Mouse (Mus musculus): ENCODE measurements around the gene Cacna2d2.
"Not testable (repeated sequence)": the region's sequence is repeated elsewhere in the genome, so short reads cannot be mapped to it uniquely, and the experiment has no call there.

DNA sequence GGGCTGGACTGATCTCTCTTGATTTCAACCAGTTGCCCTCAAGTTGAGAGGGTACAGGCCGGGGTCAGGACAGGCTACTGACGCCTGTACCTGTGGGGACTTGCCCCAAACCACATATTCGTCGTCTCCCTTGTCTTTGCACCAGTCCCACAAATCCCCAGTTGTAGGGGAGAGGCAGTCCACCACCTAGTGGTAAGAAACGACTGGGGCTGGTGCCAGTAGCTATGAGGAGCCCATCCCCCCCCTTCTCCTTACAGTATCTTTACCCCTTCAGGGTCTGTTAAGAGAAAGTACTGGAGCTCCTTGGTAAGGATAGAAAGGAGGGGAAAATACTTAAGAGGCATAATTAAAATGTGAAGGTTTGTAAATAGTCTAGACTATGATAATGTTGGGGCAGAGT lies 166.1 kb downstream of the Cacna2d2 start:
- not testable (repeated sequence) for TF ChIP-seq POLR2A (IDR thresholded peaks at IDR 0.05; ENCODE audit: extremely low read depth, insufficient read depth, low read length); CTCF (IDR thresholded peaks at IDR 0.05; ENCODE audit: low read depth, low read length)
